Mouse (Mus musculus) embryonic facial prominence, embryonic 15.5 days (tissue): ENCODE data around the gene Rab6b. TPM values are rescaled to one million over a fixed set of nuclear protein-coding genes. Genes with fewer than 3 reads are reported as not detected.

Source experiments
- ATAC-seq: fragments of 200-750 bp; cut with Nextera tagmentation; 2 replicates; pipeline ENCODE4 v1.8.0; 2017; ENCODE audit warnings: low read depth, moderate TSS enrichment; ENCODE audit not compliant: insufficient number of reproducible peaks, low FRiP score, low TSS enrichment
- H3K27ac ChIP-seq: fragments of 300-500 bp; sonication (generic); replicated peaks from 2 replicates; pipeline ENCODE4 v1.5.1; 2015; ENCODE audit warnings: mild to moderate bottlenecking, inconsistent platforms
- H3K27me3 ChIP-seq: fragments of 300-500 bp; sonication (generic); 2 replicates; pipeline ENCODE4 v1.6.1; 2015; ENCODE audit warnings: inconsistent platforms
- H3K36me3 ChIP-seq: fragments of 300-500 bp; sonication (generic); 2 replicates; pipeline ENCODE4 v1.6.1; 2015; ENCODE audit warnings: mild to moderate bottlenecking, inconsistent platforms
- H3K4me1 ChIP-seq: fragments of 300-500 bp; sonication (generic); 2 replicates; pipeline ENCODE4 v1.6.1; 2015; ENCODE audit warnings: inconsistent platforms
- H3K4me2 ChIP-seq: fragments of 300-500 bp; sonication (generic); replicated peaks from 2 replicates; pipeline ENCODE4 v1.6.1; 2015; ENCODE audit warnings: mild to moderate bottlenecking, inconsistent platforms
- H3K4me3 ChIP-seq: fragments of 300-500 bp; sonication (generic); replicated peaks from 2 replicates; pipeline ENCODE4 v1.5.1; 2015; ENCODE audit warnings: mild to moderate bottlenecking, inconsistent platforms
- H3K9ac ChIP-seq: fragments of 300-500 bp; sonication (generic); 2 replicates; pipeline ENCODE4 v1.6.1; 2015; ENCODE audit warnings: inconsistent platforms
- H3K9me3 ChIP-seq: fragments of 300-500 bp; sonication (generic); replicated peaks from 2 replicates; pipeline ENCODE4 v1.6.1; 2016; ENCODE audit warnings: inconsistent platforms
- WGBS: fragments of 180-500 bp; shearing (Covaris S2); methylation state at CpG from one replicate; pipeline ENCODE4 v1.1.7; 2015; 5-methylcytosine and 5-hydroxymethylcytosine counted together
- polyA plus RNA-seq: library from polyadenylated mRNA; unstranded; fragments of >200 nt; fragmentation: Nextera tagmentation; extraction: Ambion mirVana; gene quantifications from 2 replicates; pipeline ENCODE4 v1.2.1, GENCODE M21; 2015

The Rab6b gene
- polyA plus RNA-seq, 1 experiment from 2014 or later = 10.2 TPM

DNA sequence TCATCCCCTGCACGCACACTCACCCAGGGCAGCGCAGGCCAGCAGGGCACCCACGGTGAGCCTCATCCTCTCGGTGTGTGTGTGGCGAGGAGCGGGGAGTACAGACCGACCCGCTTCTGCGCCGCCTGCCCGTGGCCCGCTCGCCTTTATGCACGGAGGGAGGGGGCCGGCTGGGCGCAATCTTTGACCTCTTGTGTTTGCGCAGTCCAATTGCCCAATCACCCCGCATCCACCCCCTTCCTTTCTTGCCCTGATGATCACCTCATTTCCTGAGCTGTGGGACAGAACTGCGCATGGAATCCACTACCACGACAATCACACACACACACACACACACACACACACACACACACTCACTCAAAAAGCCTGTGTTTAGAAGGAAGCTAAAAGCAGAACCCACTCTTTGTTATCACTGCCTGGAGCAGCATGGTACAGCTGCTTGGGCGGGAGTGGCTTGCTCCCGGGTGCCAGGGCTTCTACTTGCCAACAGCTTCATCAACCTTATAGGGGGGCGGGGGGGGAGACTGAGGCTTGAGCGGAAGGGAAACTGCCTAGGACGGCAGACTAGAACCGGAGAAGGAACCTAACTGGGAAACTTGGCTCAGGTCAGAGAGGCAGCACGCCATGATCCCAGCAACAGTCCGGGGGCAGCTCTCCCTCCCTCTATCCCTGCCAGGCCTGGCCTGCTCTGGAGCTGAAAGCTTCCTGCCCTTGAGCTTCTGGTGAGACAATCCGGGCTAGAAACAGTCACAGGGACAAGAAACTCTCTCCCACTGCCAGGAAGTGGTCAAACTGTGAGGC lies 118.8 kb downstream of the Rab6b start, which contains the start of the genes Gm20425 and Trf:
Gm20425 (minus strand) TSS at position 157 of the 801 bp plus-strand sequence.
Trf (minus strand) TSS at position 294 of the 801 bp plus-strand sequence.
- ATAC-seq = no peak
- Histone ChIP-seq H3K9me3 (no peaks in the 10 kb centered on the region), H3K9ac (no peak within 1 kb of the TSS), H3K4me3 (no peak within 1 kb of the TSS; the same call in 1 of the 2 replicates), H3K27me3 (no peaks in the 10 kb centered on the region), H3K4me1 (peaks cover 16% of the 10 kb centered on the region; the same call in 1 of the 2 replicates), H3K36me3 (no peaks in the 10 kb centered on the region), H3K4me2 (peak within 1 kb of the TSS; percentile 34), H3K27ac (peak within 1 kb of the TSS; percentile 28; the same call in 1 of the 2 replicates)
- WGBS = 49% methylated on average over 29 of the region's 29 CpGs

DNA sequence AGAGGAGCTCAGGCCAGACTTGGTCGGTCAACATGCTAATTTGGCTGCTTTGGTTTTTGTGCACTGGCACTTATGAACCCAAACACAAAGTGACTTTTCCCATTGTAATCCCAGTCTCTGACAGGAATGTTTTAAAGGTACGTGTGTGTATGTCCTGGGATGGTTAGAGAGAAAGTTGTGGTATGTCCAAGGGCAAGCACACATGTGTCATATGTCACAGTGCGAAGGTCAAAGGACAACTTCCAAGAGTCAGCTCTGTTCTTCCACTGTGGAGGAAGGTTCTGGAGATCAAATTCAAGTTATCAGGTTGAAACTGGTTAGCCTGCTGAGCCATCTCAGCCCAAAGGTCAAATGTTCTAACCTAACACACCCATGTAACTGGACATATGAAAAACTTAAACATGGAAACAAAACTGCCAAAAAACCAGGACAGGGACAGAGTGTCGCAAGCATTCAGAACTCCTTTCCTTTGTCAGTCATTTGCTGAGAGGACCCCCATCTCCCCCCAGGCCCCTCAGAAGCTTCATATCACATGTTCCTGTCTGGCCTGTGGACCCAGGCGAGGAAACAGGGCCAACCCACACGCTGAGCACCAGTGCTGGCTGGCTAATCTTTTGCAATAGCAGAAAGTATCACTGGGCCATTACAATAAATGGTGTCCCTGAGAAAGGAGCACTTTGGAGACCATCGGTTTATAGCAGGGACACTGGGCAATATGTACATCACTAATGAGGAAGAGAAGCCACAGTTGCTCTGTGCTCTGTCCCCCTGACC lies 120.8 kb downstream of the Rab6b start:
- H3K4me1 ChIP-seq = peaks cover 16% of the 10 kb centered on the region; the same call in 1 of the 2 replicates
- H3K4me3 ChIP-seq = no peak overlapping the region
- no peak for ATAC-seq
- no peaks in the 10 kb centered on the region for H3K27me3 ChIP-seq
- 88% methylated on average over 7 of the region's 7 CpGs for WGBS
- H3K9ac ChIP-seq = no peak overlapping the region
- H3K4me2 ChIP-seq = no peak overlapping the region
- no peaks in the 10 kb centered on the region for H3K36me3 ChIP-seq
- no peaks in the 10 kb centered on the region for H3K9me3 ChIP-seq
- no peak overlapping the region for H3K27ac ChIP-seq

DNA sequence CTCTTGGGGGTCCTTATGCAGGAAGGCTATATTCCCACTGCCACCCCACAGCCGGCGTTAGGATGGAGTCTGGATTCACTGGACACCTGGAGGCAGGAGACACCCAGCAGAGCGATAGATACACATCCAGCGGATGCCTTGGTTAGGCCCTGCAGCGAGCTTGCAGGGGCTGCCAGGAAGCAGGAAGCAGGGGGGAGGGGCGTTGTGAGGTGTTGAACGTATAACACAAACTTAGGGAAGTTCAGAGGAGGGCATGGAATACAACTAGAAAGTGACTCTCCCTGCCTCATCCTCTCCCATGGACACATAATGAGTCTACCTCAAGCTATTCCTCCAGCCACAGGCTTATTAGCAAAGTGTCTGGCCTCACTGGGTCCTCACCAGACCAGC lies 121.4 kb downstream of the Rab6b start:
- Histone ChIP-seq H3K4me3 (no peak overlapping the region), H3K4me1 (peaks cover 16% of the 10 kb centered on the region; the same call in 1 of the 2 replicates), H3K9ac (no peak overlapping the region), H3K4me2 (no peak overlapping the region), H3K27ac (no peak overlapping the region), H3K9me3 (no peaks in the 10 kb centered on the region), H3K27me3 (no peaks in the 10 kb centered on the region), H3K36me3 (no peaks in the 10 kb centered on the region)
- no peak for ATAC-seq
- 60% methylated on average over 7 of the region's 7 CpGs for WGBS

DNA sequence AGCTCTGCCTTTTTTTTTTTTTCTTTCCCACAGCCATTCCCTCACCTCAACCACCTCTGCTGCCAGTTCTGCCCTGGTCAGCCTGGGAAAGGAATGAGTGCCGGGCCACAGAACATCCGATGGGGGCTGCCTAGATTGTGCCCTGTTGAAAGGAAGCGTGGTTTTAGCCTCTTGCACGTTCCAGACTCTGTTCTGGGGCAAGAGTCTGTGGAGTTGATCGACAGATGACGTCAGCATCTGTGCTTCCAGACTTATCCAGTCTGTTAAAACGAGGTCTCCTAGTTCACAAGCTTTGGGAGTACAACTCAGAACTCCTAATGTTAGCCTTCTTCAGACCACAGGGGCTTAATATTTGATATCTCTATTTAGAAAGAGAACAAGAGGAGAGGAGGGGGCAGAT lies 122.5 kb downstream of the Rab6b start:
- ATAC-seq = no peak
- WGBS = 60% methylated on average over 7 of the region's 7 CpGs
- H3K9ac ChIP-seq = no peak overlapping the region

DNA sequence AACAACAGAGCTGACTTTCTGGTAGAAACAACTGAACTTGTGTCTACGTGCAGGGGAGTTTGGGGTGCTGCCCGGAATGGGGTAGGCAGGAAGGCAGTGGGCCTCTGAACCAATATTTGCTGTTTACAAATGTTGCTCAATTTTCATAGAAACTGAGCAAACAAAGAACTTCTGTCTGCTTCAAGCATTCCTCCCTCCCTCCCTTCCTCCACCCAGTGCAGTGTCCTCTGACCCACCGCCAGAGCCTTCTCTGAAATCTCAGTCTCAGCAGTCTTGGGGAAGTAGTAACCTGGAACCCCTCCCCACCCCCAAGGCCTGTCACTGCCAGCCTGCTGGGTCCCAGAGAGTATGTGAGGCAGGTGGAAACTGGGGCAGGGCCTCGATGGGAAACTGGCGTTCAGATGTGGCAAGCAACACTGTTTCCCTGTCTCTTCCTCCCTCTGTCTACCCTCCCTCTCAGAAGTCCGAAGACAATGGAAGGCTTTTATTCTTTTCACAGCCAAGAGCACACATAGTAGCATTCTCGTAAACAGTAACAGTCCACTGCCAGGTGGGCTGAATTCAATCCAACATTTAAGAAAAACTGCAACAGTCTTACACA lies 123.1 kb downstream of the Rab6b start:
- H3K9me3 ChIP-seq = no peaks in the 10 kb centered on the region
- peak overlapping the region; percentile 60 for H3K27ac ChIP-seq
- H3K9ac ChIP-seq = no peak overlapping the region
- no peaks in the 10 kb centered on the region for H3K36me3 ChIP-seq
- 47% methylated on average over 7 of the region's 7 CpGs for WGBS
- no peak overlapping the region for H3K4me3 ChIP-seq
- no peak overlapping the region for H3K4me2 ChIP-seq
- H3K27me3 ChIP-seq = no peaks in the 10 kb centered on the region
- ATAC-seq = peak; percentile 58; the same call in 1 of the 2 replicates
- H3K4me1 ChIP-seq = peaks cover 16% of the 10 kb centered on the region; the same call in 1 of the 2 replicates

More for the DNA sequence above, 122.5 kb downstream of the Rab6b start:
- H3K4me3 ChIP-seq = no peak overlapping the region
- peak overlapping the region; percentile 60 for H3K27ac ChIP-seq
- H3K27me3 ChIP-seq = no peaks in the 10 kb centered on the region
- no peaks in the 10 kb centered on the region for H3K36me3 ChIP-seq
- peaks cover 16% of the 10 kb centered on the region; the same call in 1 of the 2 replicates for H3K4me1 ChIP-seq
- no peak overlapping the region for H3K4me2 ChIP-seq
- H3K9me3 ChIP-seq = no peaks in the 10 kb centered on the region

Other genes starting within 250 kb of the Rab6b start
- 9.2 and 10.9 TPM in 2 replicates for gene Slco2a1, start 123.1 kb upstream of the Rab6b start, polyA plus RNA-seq
- 65.9 and 66.2 TPM in 2 replicates for gene Srprb, start 90.3 kb downstream of the Rab6b start, polyA plus RNA-seq
- gene Gm20425, start 118.5 kb downstream of the Rab6b start, polyA plus RNA-seq = 0.69 and 1.4 TPM in 2 replicates
- gene Trf, start 118.7 kb downstream of the Rab6b start, polyA plus RNA-seq = 31.2 and 34.5 TPM in 2 replicates
- 2.4 and 2.9 TPM in 2 replicates for gene 1300017J02Rik, start 193.3 kb downstream of the Rab6b start, polyA plus RNA-seq
- 52.8 and 55.2 TPM in 2 replicates for gene Topbp1, start 193.4 kb downstream of the Rab6b start, polyA plus RNA-seq